Mouse (Mus musculus) granulocyte monocyte progenitor cell, adult 5-6 weeks (primary cell): ENCODE data around the gene Vamp1. TPM values are rescaled to one million over a fixed set of nuclear protein-coding genes. Genes with fewer than 3 reads are reported as not detected.
"Not testable (repeated sequence)": the region's sequence is repeated elsewhere in the genome, so short reads cannot be mapped to it uniquely, and the experiment has no call there.

Source experiments
- ATAC-seq: replicated peaks from 2 replicates; pipeline ENCODE4 v1.8.0; 2016; ENCODE audit warnings: mild to moderate bottlenecking, moderate TSS enrichment, inconsistent platforms; ENCODE audit not compliant: poor library complexity, severe bottlenecking
- total RNA-seq, 2 experiments: library from RNA; stranded (forward) in 1 of 2; stranded (reverse) in 1 of 2; fragments of 200-712, 200-1000 nt in 1 of 2; fragments of >200 nt in 1 of 2; fragmentation: Nextera tagmentation in 1 of 2; gene quantifications; 2 replicates each; pipeline ENCODE4 v1.2.3; 2014 to 2017

Gene Vamp1
- total RNA-seq, 2 experiments from 2014 or later: 7.1 to 26.0 TPM

GRCm38 (mm10) chr6:125279729-125280128 lies 64.4 kb downstream of the Vamp1 start:
- peak; percentile 73 for ATAC-seq

- ATAC-seq: not testable (repeated sequence)
Measured at GRCm38 (mm10) chr6:125282721-125283120, 67.4 kb downstream of the Vamp1 start.

DNA sequence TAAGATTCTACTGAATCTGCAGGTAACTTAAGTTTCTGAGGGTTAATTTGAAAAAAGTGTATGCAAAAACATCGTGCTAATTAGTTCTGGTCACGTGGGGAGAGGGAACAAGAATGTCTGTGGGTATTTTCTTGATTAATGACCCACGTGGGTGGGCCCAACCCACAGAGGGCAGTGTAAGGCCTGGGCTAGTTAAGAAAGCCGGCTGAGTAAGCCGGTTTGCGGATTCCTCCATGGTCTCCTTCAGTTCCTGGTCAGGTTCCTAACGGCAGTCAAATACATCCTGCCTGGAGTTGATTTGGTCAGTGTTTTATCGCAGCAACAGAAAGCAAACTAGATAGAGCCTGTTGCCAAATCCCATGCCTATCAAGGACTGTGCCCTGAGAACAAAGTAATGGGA lies 68.9 kb downstream of the Vamp1 start:
- no peak for ATAC-seq

- no peak for ATAC-seq
Measured at GRCm38 (mm10) chr6:125284751-125285150, 69.4 kb downstream of the Vamp1 start.

GRCm38 (mm10) chr6:125285890-125286289 lies 70.5 kb downstream of the Vamp1 start, which contains the start of gene Tuba3a:
TSS of gene Tuba3a (minus strand) at chr6:125286042.
- ATAC-seq: no peak

- no peak for ATAC-seq
Measured at GRCm38 (mm10) chr6:125286944-125287343, 71.6 kb downstream of the Vamp1 start.

DNA sequence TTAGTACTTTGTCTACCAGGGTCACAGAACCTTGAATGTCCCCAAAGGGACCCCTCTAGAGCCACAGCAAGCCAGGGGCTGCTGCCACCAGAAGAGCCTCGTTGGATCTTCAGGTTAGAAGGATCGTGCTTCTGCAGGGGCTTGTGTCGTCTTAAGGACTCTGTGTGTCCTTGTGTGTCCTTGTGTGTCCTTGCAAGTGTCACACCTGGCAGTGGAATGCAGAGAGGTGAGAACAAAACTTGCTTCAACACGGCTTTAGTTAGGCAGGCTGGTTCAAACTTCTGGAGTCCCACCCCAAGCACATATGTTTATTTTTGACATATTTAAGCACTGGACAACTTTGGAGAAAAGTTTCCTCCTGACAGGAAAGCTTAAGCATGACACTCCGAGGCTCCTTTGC lies 73.4 kb downstream of the Vamp1 start:
- ATAC-seq: no peak

DNA sequence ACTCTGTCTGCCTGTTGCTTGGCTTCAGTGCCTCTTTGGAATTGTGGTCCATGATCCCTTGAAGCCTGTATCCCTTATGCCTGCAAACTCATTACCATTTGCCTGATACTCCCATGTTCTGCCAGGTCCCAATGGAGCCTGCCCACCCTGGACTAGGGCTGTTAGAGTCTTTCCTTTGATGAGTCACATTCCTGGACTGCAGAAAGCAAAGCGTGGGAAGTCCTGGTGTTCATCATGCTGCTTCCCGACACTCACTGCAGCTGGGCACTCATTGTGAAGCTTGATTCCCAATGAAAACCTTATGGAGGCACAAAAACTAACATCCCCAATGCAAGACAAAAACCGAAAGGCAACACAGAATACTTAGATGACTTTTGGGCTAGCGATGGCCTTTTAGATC lies 76.0 kb downstream of the Vamp1 start:
- ATAC-seq: no peak

GRCm38 (mm10) chr6:125292256-125292655 lies 76.9 kb downstream of the Vamp1 start:
- ATAC-seq: no peak

- ATAC-seq: peak; percentile 75
Measured at GRCm38 (mm10) chr6:125294049-125294448, 78.7 kb downstream of the Vamp1 start.

Other genes starting within 250 kb of the Vamp1 start
- not detected in 2 replicates for gene Pianp, start 218.9 kb upstream of the Vamp1 start, total RNA-seq (2014; fragmentation: Nextera tagmentation)
- not detected in 2 replicates for gene Pianp, start 218.9 kb upstream of the Vamp1 start, total RNA-seq (2017)
- gene Zfp384, start 206.4 kb upstream of the Vamp1 start, total RNA-seq (2014; fragmentation: Nextera tagmentation): 75.9 and 87.6 TPM in 2 replicates
- 24.3 and 31.9 TPM in 2 replicates for gene Zfp384, start 206.4 kb upstream of the Vamp1 start, total RNA-seq (2017)
- 49.2 and 55.8 TPM in 2 replicates for gene Ing4, start 175.8 kb upstream of the Vamp1 start, total RNA-seq (2014; fragmentation: Nextera tagmentation)
- gene Ing4, start 175.8 kb upstream of the Vamp1 start, total RNA-seq (2017): 34.7 and 40.2 TPM in 2 replicates
- 10.6 and 17.5 TPM in 2 replicates for gene Acrbp, start 165.9 kb upstream of the Vamp1 start, total RNA-seq (2014; fragmentation: Nextera tagmentation)
- gene Acrbp, start 165.9 kb upstream of the Vamp1 start, total RNA-seq (2017): 1.3 and 3.9 TPM in 2 replicates
- gene Lpar5, start 147.6 kb upstream of the Vamp1 start, total RNA-seq (2014; fragmentation: Nextera tagmentation): 8.7 and 13.4 TPM in 2 replicates
- 2.7 and 5.2 TPM in 2 replicates for gene Lpar5, start 147.6 kb upstream of the Vamp1 start, total RNA-seq (2017)
- 136 and 161 TPM in 2 replicates for gene Chd4, start 119.6 kb upstream of the Vamp1 start, total RNA-seq (2014; fragmentation: Nextera tagmentation)
- 246 and 373 TPM in 2 replicates for gene Chd4, start 119.6 kb upstream of the Vamp1 start, total RNA-seq (2017)
- 65.6 and 82.8 TPM in 2 replicates for gene Nop2, start 83.6 kb upstream of the Vamp1 start, total RNA-seq (2014; fragmentation: Nextera tagmentation)
- gene Nop2, start 83.6 kb upstream of the Vamp1 start, total RNA-seq (2017): 79.2 and 82.4 TPM in 2 replicates
- 26.4 and 37.4 TPM in 2 replicates for gene Iffo1, start 70.3 kb upstream of the Vamp1 start, total RNA-seq (2014; fragmentation: Nextera tagmentation)
- gene Iffo1, start 70.3 kb upstream of the Vamp1 start, total RNA-seq (2017): 11.8 and 14.0 TPM in 2 replicates
- gene Gapdh, start 49.1 kb upstream of the Vamp1 start, total RNA-seq (2014; fragmentation: Nextera tagmentation): 2,842 and 3,031 TPM in 2 replicates
- gene Gapdh, start 49.1 kb upstream of the Vamp1 start, total RNA-seq (2017): 1,694 and 2,022 TPM in 2 replicates
- 242 and 263 TPM in 2 replicates for gene Ncapd2, start 23.9 kb upstream of the Vamp1 start, total RNA-seq (2014; fragmentation: Nextera tagmentation)
- gene Ncapd2, start 23.9 kb upstream of the Vamp1 start, total RNA-seq (2017): 242 and 288 TPM in 2 replicates
- gene Mrpl51, start 23.8 kb upstream of the Vamp1 start, total RNA-seq (2014; fragmentation: Nextera tagmentation): 117 and 197 TPM in 2 replicates
- 121 and 155 TPM in 2 replicates for gene Mrpl51, start 23.8 kb upstream of the Vamp1 start, total RNA-seq (2017)
- gene Tapbpl, start 16.3 kb downstream of the Vamp1 start, total RNA-seq (2014; fragmentation: Nextera tagmentation): 13.8 TPM in 2 replicates
- 16.5 and 17.7 TPM in 2 replicates for gene Tapbpl, start 16.3 kb downstream of the Vamp1 start, total RNA-seq (2017)
- 50.7 and 62.0 TPM in 2 replicates for gene Cd27, start 21.5 kb downstream of the Vamp1 start, total RNA-seq (2014; fragmentation: Nextera tagmentation)
- gene Cd27, start 21.5 kb downstream of the Vamp1 start, total RNA-seq (2017): 34.7 and 55.2 TPM in 2 replicates
- not detected in 2 replicates for gene Tuba3a, start 70.5 kb downstream of the Vamp1 start, total RNA-seq (2014; fragmentation: Nextera tagmentation)
- not detected in 2 replicates for gene Tuba3a, start 70.5 kb downstream of the Vamp1 start, total RNA-seq (2017)
- gene Ltbr, start 98.3 kb downstream of the Vamp1 start, total RNA-seq (2014; fragmentation: Nextera tagmentation): 36.4 and 50.3 TPM in 2 replicates
- gene Ltbr, start 98.3 kb downstream of the Vamp1 start, total RNA-seq (2017): 29.9 and 36.3 TPM in 2 replicates
- 16.2 and 18.9 TPM in 2 replicates for gene Scnn1a, start 105.1 kb downstream of the Vamp1 start, total RNA-seq (2014; fragmentation: Nextera tagmentation)
- 1.4 and 1.8 TPM in 2 replicates for gene Scnn1a, start 105.1 kb downstream of the Vamp1 start, total RNA-seq (2017)
- 89.1 and 104 TPM in 2 replicates for gene Tnfrsf1a, start 133.8 kb downstream of the Vamp1 start, total RNA-seq (2014; fragmentation: Nextera tagmentation)
- gene Tnfrsf1a, start 133.8 kb downstream of the Vamp1 start, total RNA-seq (2017): 54.4 and 88.8 TPM in 2 replicates
- not detected in 2 replicates for gene Plekhg6, start 165.2 kb downstream of the Vamp1 start, total RNA-seq (2014; fragmentation: Nextera tagmentation)
- gene Plekhg6, start 165.2 kb downstream of the Vamp1 start, total RNA-seq (2017): not detected in 2 replicates